Mouse (Mus musculus) limb, embryonic 15.5 days (tissue): ENCODE results near the gene Akap7. TPM values are rescaled to one million over a fixed set of nuclear protein-coding genes. Genes with fewer than 3 reads are reported as not detected.
A peak's percentile ranks its signal among the peaks of the same experiment; 100 is the strongest.

ENCODE experiments used
- ATAC-seq: fragments of 200-750 bp; cut with Nextera tagmentation; 2 replicates; pipeline ENCODE4 v1.8.0; 2017; ENCODE audit warnings: low read depth, moderate TSS enrichment; ENCODE audit not compliant: insufficient number of reproducible peaks, low FRiP score, low TSS enrichment
- H3K27ac ChIP-seq: fragments of 300-500 bp; sonication (generic); 2 replicates; pipeline ENCODE4 v1.5.1; 2015; ENCODE audit warnings: moderate library complexity, mild to moderate bottlenecking, inconsistent platforms
- H3K27me3 ChIP-seq: fragments of 300-500 bp; sonication (generic); 2 replicates; pipeline ENCODE4 v1.6.1; 2015; ENCODE audit warnings: inconsistent platforms
- H3K36me3 ChIP-seq: fragments of 300-500 bp; sonication (generic); 2 replicates; pipeline ENCODE4 v1.6.1; 2015; ENCODE audit warnings: inconsistent platforms
- H3K4me1 ChIP-seq: fragments of 300-500 bp; sonication (generic); 2 replicates; pipeline ENCODE4 v1.6.1; 2015; ENCODE audit warnings: inconsistent platforms
- H3K4me2 ChIP-seq: fragments of 300-500 bp; sonication (generic); 2 replicates; pipeline ENCODE4 v1.6.1; 2015; ENCODE audit warnings: mild to moderate bottlenecking, inconsistent platforms
- H3K4me3 ChIP-seq: fragments of 300-500 bp; sonication (generic); 2 replicates; pipeline ENCODE4 v1.5.1; 2015; ENCODE audit warnings: mild to moderate bottlenecking, inconsistent platforms
- H3K9ac ChIP-seq: fragments of 300-500 bp; sonication (generic); 2 replicates; pipeline ENCODE4 v1.6.1; 2015; ENCODE audit warnings: inconsistent platforms
- H3K9me3 ChIP-seq: fragments of 300-500 bp; sonication (generic); 2 replicates; pipeline ENCODE4 v1.6.1; 2016; ENCODE audit warnings: inconsistent platforms
- WGBS: fragments of 180-500 bp; shearing (Covaris S2); methylation state at CpG from one replicate; pipeline ENCODE4 v1.1.7; 2015; 5-methylcytosine and 5-hydroxymethylcytosine counted together
- polyA plus RNA-seq: library from polyadenylated mRNA; unstranded; fragments of >200 nt; fragmentation: Nextera tagmentation; extraction: Ambion mirVana; gene quantifications from 2 replicates; pipeline ENCODE4 v1.2.1, GENCODE M21; 2015

Gene Akap7
- polyA plus RNA-seq, 1 experiment from 2014 or later, result 14.0 TPM

DNA sequence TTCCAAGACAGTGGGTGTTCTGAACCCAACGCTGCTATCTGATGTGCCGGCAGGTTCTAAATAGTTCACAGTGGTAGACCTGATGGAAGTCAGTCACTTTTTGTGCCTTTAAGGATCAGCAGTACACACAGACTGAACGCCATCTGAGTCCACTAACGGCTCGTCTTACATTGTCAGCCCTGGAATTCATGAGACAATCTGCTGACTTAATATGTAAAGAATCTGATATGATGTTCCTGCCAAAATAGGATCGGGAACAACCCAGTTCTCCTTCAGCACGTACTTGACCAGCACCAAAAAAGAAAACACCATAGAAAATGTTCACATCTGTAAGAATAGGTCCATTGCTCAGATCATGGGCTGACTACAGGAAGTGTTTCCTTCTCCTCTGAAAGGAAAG, 32.2 kb downstream of the Akap7 start:
- H3K4me1 ChIP-seq, result peaks cover 9% of the 10 kb centered on the region; the same call in 1 of the 2 replicates
- no peak overlapping the region for H3K4me3 ChIP-seq
- no peaks in the 10 kb centered on the region for H3K27me3 ChIP-seq
- peak; percentile 35; the same call in 1 of the 2 replicates for ATAC-seq
- no peak overlapping the region for H3K9ac ChIP-seq
- WGBS, result 43% methylated on average over 7 of the region's 7 CpGs
- H3K36me3 ChIP-seq, result no peaks in the 10 kb centered on the region
- no peak overlapping the region for H3K4me2 ChIP-seq
- no peak overlapping the region for H3K27ac ChIP-seq
- H3K9me3 ChIP-seq, result no peaks in the 10 kb centered on the region

DNA sequence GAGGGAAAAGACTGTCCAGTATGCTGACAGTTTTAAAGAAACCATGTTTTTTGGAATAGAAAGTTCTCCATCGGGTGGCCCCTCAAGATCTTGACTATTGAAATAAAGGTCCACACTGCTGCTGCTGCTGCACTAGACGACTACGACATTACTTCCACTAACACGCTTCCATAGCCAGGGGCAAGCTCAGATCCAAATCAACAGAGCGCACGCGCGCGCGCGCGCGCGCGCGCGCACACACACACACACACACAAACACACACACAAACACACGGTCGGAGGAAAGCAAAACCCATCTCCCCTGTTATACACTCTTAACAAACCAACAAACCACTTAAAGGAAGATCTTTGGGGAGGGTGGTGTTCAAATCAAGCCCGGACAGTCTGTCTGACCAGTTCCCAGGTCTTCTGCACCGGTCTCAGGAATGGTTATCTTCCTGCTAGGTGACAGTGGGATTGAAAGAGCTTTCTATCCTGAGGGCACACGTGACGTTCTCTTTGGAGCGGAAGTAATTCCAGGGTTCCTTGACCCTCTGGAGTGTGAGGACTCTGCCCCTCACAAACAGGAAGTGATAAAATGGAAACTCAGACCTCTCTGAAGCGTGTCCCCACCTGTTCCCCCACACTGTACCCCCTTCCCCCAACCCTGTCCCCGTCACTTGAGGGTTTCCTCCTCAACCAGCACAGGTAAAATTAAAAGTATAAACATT, 32.9 kb downstream of the Akap7 start:
- no peaks in the 10 kb centered on the region for H3K9me3 ChIP-seq
- no peaks in the 10 kb centered on the region for H3K27me3 ChIP-seq
- H3K4me1 ChIP-seq, result peaks cover 9% of the 10 kb centered on the region; the same call in 1 of the 2 replicates
- H3K9ac ChIP-seq, result no peak overlapping the region
- H3K4me3 ChIP-seq, result no peak overlapping the region
- no peak overlapping the region for H3K4me2 ChIP-seq
- 87% methylated on average over 26 of the region's 26 CpGs for WGBS
- H3K36me3 ChIP-seq, result no peaks in the 10 kb centered on the region
- ATAC-seq, result no peak
- H3K27ac ChIP-seq, result no peak overlapping the region

- no peak for ATAC-seq
- 75% methylated on average over 1 of the region's 1 CpGs for WGBS
- no peak overlapping the region for H3K27ac ChIP-seq
- no peak overlapping the region for H3K4me3 ChIP-seq
- H3K9me3 ChIP-seq, result no peaks in the 10 kb centered on the region
- H3K4me1 ChIP-seq, result peaks cover 12% of the 10 kb centered on the region
- no peak overlapping the region for H3K4me2 ChIP-seq
- no peaks in the 10 kb centered on the region for H3K27me3 ChIP-seq
- H3K9ac ChIP-seq, result no peak overlapping the region
- H3K36me3 ChIP-seq, result no peaks in the 10 kb centered on the region
These were observed 33.9 kb downstream of the Akap7 start for GRCm38 (mm10) chr10:25273731-25274130.

DNA sequence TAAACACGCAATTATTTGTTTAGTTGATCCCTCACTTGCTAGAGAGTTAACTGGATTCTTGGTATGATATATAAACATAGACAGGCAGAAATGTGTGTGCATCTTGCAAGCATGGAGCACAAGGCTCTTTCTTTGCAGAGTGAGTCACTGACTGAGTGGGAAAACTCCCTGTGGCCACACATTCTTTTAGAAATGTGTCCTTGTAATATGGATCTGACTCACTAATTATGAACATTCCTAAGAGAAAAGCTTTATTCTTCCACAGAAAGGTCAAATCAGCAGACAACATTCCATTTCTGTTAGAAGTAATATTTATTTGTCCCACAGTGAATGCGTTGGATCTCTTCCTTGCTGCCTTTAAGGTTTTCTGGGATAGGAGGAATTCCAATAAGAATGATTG, 35.9 kb downstream of the Akap7 start:
- H3K4me1 ChIP-seq, result peaks cover 14% of the 10 kb centered on the region
- no peaks in the 10 kb centered on the region for H3K9me3 ChIP-seq
- H3K4me2 ChIP-seq, result no peak overlapping the region
- H3K27ac ChIP-seq, result peak overlapping the region; percentile 69
- no peak overlapping the region for H3K9ac ChIP-seq
- WGBS, result 61% methylated on average over 2 of the region's 2 CpGs
- no peak for ATAC-seq
- H3K4me3 ChIP-seq, result no peak overlapping the region
- H3K27me3 ChIP-seq, result no peaks in the 10 kb centered on the region
- H3K36me3 ChIP-seq, result no peaks in the 10 kb centered on the region

- WGBS, result 84% methylated on average over 8 of the region's 8 CpGs
- Histone ChIP-seq H3K27ac (no peak overlapping the region), H3K4me3 (no peak overlapping the region), H3K9me3 (no peaks in the 10 kb centered on the region), H3K4me2 (no peak overlapping the region), H3K36me3 (no peaks in the 10 kb centered on the region), H3K9ac (no peak overlapping the region), H3K4me1 (peaks cover 14% of the 10 kb centered on the region), H3K27me3 (no peaks in the 10 kb centered on the region)
- no peak for ATAC-seq
These were observed 36.5 kb downstream of the Akap7 start for GRCm38 (mm10) chr10:25271207-25271606.

GRCm38 (mm10) chr10:25268476-25269351, 39.0 kb downstream of the Akap7 start:
- no peak overlapping the region for H3K9ac ChIP-seq
- H3K27me3 ChIP-seq, result no peaks in the 10 kb centered on the region
- H3K4me1 ChIP-seq, result peaks cover 14% of the 10 kb centered on the region
- 46% methylated on average over 18 of the region's 18 CpGs for WGBS
- H3K4me3 ChIP-seq, result no peak overlapping the region
- H3K27ac ChIP-seq, result 0 out of 2 replicates have a peak overlapping the region, but pooled peaks have one; percentile 50
- no peaks in the 10 kb centered on the region for H3K9me3 ChIP-seq
- 0 out of 2 replicates have a peak overlapping the region, but pooled peaks have one; percentile 14 for H3K4me2 ChIP-seq
- no peaks in the 10 kb centered on the region; the same call in 1 of the 2 replicates for H3K36me3 ChIP-seq
- no peak for ATAC-seq

DNA sequence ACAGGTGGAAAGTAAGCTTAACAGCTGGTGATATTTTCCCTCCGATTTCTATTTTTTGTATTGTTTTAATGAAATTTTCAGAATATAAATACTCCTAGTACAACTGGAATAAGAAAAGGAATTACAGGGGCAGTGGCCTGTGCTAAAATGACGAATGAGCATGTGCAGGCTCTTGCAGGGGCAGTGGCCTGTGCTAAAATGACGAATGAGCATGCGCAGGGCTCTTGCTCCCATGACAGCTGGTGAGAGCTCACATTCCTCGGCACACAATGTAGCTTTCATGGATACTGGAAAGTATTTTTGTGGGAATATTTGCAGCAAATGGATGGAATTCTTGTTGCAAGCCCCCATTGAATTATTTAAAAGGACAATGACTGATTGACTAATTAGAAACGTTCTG, 46.5 kb downstream of the Akap7 start:
- Histone ChIP-seq H3K9me3 (no peaks in the 10 kb centered on the region), H3K27me3 (no peaks in the 10 kb centered on the region), H3K4me3 (no peak overlapping the region), H3K4me2 (no peak overlapping the region), H3K4me1 (no peaks in the 10 kb centered on the region), H3K9ac (no peak overlapping the region), H3K27ac (peak overlapping the region; percentile 5; the same call in 1 of the 2 replicates), H3K36me3 (no peaks in the 10 kb centered on the region; the same call in 1 of the 2 replicates)
- ATAC-seq, result no peak
- 51% methylated on average over 6 of the region's 6 CpGs for WGBS

DNA sequence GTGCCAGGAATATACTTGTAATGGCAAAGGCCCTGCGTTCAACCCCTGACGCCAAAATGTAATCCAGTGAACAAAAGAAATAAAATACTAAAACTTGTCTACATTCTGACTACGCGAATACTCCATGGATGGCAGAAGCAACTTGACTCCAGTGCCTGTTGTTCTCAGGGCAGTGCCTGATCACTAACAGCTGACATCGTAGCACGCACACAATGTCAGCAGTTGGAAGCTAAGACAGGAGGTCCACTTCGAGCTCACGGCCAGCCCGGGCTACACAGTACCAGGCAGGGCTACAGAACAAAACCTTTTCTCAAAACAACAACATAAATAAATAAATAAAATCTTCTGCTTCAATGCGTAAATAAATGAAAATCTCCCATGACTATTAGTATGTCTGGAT, 46.9 kb downstream of the Akap7 start:
- WGBS, result 73% methylated on average over 10 of the region's 10 CpGs
- no peak overlapping the region for H3K4me2 ChIP-seq
- H3K9ac ChIP-seq, result no peak overlapping the region
- H3K27ac ChIP-seq, result peak overlapping the region; percentile 9; the same call in 1 of the 2 replicates
- H3K9me3 ChIP-seq, result no peaks in the 10 kb centered on the region
- peak; percentile 77; the same call in 1 of the 2 replicates for ATAC-seq
- H3K36me3 ChIP-seq, result no peaks in the 10 kb centered on the region; the same call in 1 of the 2 replicates
- no peaks in the 10 kb centered on the region for H3K27me3 ChIP-seq
- H3K4me3 ChIP-seq, result no peak overlapping the region
- no peaks in the 10 kb centered on the region for H3K4me1 ChIP-seq

DNA sequence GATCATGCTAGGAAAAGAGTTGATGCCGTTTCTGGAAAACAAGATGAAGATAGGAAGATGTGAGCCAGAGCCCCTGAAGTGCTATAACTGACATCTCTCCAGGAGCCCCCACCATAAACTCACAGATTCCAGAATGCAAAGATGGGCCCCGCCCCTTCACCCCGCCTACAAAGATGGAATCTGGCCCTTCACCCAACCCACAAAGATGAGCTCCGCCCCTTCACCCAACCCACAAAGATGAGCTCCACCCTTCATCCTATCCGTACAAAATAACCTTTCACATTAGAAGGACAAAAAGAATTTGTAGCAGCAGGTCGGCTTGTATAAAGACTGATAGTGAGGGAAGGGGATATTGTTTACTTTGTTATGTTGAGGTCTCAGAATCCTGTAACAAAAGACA, 49.5 kb downstream of the Akap7 start:
- Histone ChIP-seq H3K9ac (no peak overlapping the region), H3K9me3 (no peaks in the 10 kb centered on the region), H3K4me2 (no peak overlapping the region), H3K4me1 (no peaks in the 10 kb centered on the region), H3K27me3 (no peaks in the 10 kb centered on the region), H3K4me3 (no peak overlapping the region), H3K27ac (no peak overlapping the region), H3K36me3 (no peaks in the 10 kb centered on the region)
- no peak for ATAC-seq
- 86% methylated on average over 6 of the region's 6 CpGs for WGBS

DNA sequence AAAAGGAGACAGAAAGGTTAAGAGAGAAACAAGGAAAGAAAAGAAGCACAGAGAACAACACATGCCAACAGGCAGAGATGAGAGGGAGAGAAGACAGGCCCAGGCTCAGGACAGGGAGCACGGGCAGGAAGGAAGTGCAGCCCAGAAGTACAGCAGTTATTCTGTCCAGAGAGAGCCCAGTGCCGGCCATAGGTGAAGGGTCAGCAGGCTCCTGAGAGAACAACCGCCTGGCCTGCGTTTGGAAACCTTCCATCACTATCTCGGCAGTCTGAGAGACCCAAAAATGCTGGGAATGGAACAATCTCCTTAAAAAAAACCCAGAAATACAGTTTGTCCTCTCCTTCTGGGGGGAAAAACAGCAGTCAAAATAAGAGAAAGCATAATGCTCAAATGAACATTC, 50.2 kb downstream of the Akap7 start:
- no peaks in the 10 kb centered on the region for H3K36me3 ChIP-seq
- ATAC-seq, result no peak
- no peaks in the 10 kb centered on the region for H3K4me1 ChIP-seq
- H3K9ac ChIP-seq, result no peak overlapping the region
- WGBS, result 58% methylated on average over 5 of the region's 5 CpGs
- H3K27me3 ChIP-seq, result no peaks in the 10 kb centered on the region
- H3K4me3 ChIP-seq, result no peak overlapping the region
- no peak overlapping the region for H3K27ac ChIP-seq
- H3K9me3 ChIP-seq, result no peaks in the 10 kb centered on the region
- H3K4me2 ChIP-seq, result no peak overlapping the region

DNA sequence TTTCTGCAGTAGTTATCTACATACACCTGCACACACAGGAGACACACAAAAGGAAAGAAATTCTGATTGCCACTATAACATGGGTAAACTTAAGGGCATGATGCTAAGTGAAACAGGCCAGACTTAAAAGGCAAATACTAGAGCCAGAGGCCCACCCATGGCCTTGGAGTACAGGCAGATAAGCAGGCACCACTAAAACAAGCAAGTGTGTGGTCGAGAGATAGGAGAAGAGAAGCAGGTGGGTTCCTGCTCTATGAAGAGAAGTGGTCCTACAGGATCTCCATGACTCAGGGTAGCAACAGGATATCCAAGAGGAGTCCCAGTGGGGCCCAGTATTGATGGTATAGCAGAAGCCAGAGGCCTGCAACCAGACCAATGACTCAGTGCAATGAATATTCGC, 54.2 kb downstream of the Akap7 start:
- no peak overlapping the region for H3K27ac ChIP-seq
- no peak overlapping the region for H3K9ac ChIP-seq
- no peaks in the 10 kb centered on the region for H3K36me3 ChIP-seq
- H3K4me1 ChIP-seq, result no peaks in the 10 kb centered on the region
- WGBS, result 79% methylated on average over 2 of the region's 2 CpGs
- no peak for ATAC-seq
- no peaks in the 10 kb centered on the region for H3K27me3 ChIP-seq
- no peak overlapping the region for H3K4me2 ChIP-seq
- H3K4me3 ChIP-seq, result no peak overlapping the region
- H3K9me3 ChIP-seq, result no peaks in the 10 kb centered on the region

DNA sequence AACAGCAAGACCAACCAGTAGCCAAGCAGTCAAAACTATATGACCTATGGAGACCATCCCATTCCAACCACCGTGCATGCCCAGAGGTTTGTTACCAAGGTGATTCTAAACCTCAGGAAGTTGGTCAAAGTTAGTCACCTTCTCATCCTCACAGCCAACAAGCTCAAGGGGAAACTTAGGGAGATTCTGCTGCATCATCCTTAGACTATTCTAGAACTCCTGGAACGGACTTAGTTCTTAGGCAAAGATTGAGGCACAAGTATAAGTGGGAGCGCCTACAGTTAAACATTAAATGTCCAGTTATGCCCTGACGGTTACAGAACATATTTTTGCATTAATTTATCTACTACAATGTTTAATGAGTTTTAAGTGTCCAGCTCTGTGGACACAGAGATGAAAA, 54.7 kb downstream of the Akap7 start:
- no peaks in the 10 kb centered on the region for H3K27me3 ChIP-seq
- 91% methylated on average over 4 of the region's 4 CpGs for WGBS
- H3K4me1 ChIP-seq, result no peaks in the 10 kb centered on the region
- H3K36me3 ChIP-seq, result no peaks in the 10 kb centered on the region
- H3K9ac ChIP-seq, result no peak overlapping the region
- H3K4me3 ChIP-seq, result no peak overlapping the region
- H3K9me3 ChIP-seq, result no peaks in the 10 kb centered on the region
- no peak for ATAC-seq
- H3K4me2 ChIP-seq, result no peak overlapping the region
- H3K27ac ChIP-seq, result no peak overlapping the region
